Mouse (Mus musculus) adrenal gland, postnatal 4 days (tissue): ENCODE measurements around the gene Efcab2. TPM values are rescaled to one million over a fixed set of nuclear protein-coding genes. Genes with fewer than 3 reads are reported as not detected.

Experiments used
- DNase-seq, 2 experiments: peaks; one replicate each; pipeline ENCODE4 v3.0.0; 2021 to 2022; ENCODE audit warnings: low spot score in 2 of 2, mixed read lengths in 2 of 2
- microRNA-seq: library from miRNA; unstranded; fragments of <30 nt; microRNA quantifications from one replicate; pipeline ENCODE4 v1.2.0, GENCODE M21; 2021
- total RNA-seq, 2 experiments: library from RNA; stranded (reverse); gene quantifications; 2 replicates each; pipeline ENCODE4 v1.2.3; 2021

The Efcab2 gene
- total RNA-seq, 2 experiments from 2014 or later = 3.7 to 4.1 TPM

DNA sequence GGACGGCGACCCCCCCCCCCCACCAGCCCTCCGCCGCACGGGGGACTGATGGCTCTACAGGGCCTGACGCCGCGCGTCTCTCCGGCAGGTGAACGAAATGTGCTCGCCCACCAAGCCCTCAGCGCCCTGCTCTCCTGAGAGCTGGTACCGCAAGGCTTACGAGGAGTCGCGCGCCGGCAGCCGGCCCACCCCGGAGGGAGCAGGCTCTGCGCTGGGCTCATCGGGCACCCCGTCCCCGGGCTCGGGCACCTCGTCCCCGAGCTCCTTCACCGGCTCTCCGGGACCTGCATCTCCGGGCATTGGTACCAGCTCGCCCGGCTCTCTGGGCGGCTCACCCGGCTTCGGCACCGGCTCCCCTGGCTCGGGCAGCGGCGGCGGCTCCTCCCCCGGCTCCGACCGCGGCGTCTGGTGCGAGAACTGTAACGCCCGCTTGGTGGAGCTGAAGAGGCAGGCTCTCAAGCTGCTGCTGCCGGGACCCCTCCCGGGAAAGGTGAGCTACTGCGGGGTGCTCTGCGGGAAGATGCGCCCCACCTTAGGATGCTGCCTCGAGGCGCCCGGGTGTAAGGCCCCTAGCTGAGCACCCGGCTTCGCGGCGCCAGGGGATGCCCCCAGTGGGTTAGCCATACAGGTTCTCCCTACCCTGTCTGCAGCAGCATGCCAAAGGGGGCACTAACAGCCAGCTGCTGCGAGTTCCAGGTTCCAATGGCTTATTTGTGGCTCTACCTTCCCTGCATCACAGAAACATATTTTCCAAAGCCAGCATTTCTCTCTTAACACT is 124.6 kb downstream of the Efcab2 start:
- peak; percentile 53 to 73 for DNase-seq

Small RNA genes lying within 50 kb of the gene (microRNA-seq; reads per million reads assigned to microRNA genes)
- not detected for gene Gm27458

Other genes with a start within 250 kb of the Efcab2 start
- gene Desi2, start 218.7 kb upstream of the Efcab2 start, total RNA-seq = 10 to 100 TPM; 26.7 to 28.7 TPM
- gene Cox20, start 87.0 kb upstream of the Efcab2 start, total RNA-seq = 10 to 100 TPM; 76.2 to 81.3 TPM
- gene Hnrnpu, start 68.3 kb upstream of the Efcab2 start, total RNA-seq = 100 to 1,000 TPM; 475 to 530 TPM
- 10 to 100 TPM in 1 of 2 experiments, 1 to 10 TPM in 1; 7.3 to 16.2 TPM for gene Kif26b, start 123.0 kb downstream of the Efcab2 start, total RNA-seq